Mouse (Mus musculus): ENCODE results near the gene Dock10.

The Dock10 gene

GRCm38 (mm10) chr1:80728183-80728582, 30.1 kb downstream of the Dock10 start:
- DNase-seq (ENCODE audit: low spot score), result no peak

- no peak for DNase-seq (ENCODE audit: low spot score)
Observed at GRCm38 (mm10) chr1:80727403-80727802, 30.9 kb downstream of the Dock10 start.

- DNase-seq (ENCODE audit: low spot score), result peak; percentile 19
Observed at GRCm38 (mm10) chr1:80722647-80723046, 35.7 kb downstream of the Dock10 start.

GRCm38 (mm10) chr1:80722001-80722400, 36.3 kb downstream of the Dock10 start:
- no peak for DNase-seq (ENCODE audit: low spot score)

- no peak for DNase-seq (ENCODE audit: low spot score)
Observed at GRCm38 (mm10) chr1:80721181-80721580, 37.1 kb downstream of the Dock10 start.

DNA sequence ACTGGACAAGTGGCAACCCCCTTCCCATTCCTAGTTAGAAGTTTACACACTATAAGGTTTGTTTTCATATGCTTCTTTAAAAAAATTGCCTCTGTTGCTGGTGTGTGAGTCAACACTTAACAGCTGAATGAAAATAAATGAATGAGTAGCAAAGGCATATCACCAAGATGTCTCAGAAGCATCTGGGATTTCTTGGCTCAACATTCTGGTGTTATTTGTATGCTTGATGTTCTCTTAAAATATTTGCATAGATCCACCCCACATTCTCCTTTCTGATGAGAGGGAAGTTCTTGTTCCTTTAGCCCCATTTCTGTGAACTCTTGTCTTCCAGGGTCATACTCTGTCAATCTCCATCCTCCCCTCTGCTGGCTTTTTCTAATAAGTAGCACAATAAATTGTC, 38.2 kb downstream of the Dock10 start:
- no peak for DNase-seq (ENCODE audit: low spot score)

DNA sequence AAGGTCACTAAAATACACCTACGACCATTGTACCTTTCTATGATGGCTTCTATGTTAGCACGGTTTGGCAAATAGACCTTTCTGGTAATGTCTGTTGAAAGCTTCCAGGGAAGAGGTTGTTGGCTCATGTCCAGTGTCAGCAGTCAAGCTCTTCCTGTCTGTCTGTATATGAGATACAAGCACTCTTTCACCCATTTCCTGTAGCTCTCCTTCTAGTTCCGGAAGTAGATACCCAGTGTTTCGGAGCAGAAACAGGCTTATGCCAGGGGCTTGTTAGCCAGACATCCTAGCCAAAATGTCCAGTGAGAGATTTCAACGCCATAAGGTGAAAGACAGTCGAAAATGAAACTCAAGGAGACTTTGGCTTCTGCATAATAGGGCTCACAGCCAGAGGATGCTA, 38.9 kb downstream of the Dock10 start:
- DNase-seq (ENCODE audit: low spot score), result no peak

DNA sequence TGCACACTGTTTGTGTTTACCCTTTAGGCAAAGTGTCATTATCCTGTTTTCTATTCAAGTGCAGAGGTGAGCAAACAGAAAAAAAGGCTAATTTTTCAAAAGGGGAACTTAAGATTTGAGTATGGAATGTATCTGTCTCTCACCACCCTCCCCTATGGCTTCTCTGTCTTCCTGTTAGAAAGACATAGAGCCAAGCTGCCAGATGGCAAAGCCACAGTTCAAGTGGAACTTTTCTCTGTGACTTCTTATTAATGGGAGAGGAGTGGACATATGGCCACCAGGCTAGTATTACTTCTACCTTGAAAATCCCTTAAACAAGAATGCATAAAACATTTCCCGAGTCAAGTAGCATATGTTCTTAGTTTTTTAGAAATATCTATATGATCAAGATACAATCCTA, 39.7 kb downstream of the Dock10 start:
- DNase-seq (ENCODE audit: low spot score), result no peak

DNA sequence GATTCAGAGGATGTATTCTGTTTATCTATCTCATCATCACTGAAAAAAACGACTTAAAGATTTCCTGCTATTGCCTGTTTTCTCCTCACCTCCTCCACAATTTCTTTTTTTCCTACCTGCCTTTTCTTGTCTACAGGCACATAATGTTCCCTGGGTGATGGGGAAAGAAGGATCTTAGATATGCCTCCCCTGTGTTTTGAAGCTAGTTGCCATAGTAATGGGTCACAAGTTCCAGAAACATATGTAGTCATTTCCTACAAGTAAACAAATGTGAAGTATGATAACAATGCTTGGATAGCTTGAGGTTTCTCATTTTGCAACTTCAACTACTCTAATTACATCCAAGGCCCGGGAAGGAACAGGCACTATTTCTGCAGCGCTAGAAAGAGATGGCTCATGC, 42.4 kb downstream of the Dock10 start:
- DNase-seq (ENCODE audit: low spot score), result no peak

DNA sequence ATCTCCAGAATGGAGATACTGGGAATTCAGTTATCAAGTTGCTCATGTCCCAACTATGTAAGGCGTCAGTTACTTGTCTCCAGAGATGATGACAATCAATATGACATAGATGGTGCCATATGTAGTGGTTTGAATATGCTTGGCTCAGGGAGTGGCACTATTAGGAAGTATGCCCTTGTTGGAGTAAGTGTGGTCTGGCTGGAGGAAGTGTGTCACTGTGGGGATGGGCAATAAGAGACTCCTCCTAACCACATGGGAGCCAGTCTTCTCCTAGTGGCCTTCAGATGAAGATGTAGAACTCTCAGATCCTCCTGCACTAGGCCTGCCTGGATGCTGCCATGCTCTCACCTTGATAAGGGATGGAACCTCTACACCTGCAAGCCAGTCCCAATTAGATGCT, 44.4 kb downstream of the Dock10 start:
- DNase-seq (ENCODE audit: low spot score), result no peak

DNA sequence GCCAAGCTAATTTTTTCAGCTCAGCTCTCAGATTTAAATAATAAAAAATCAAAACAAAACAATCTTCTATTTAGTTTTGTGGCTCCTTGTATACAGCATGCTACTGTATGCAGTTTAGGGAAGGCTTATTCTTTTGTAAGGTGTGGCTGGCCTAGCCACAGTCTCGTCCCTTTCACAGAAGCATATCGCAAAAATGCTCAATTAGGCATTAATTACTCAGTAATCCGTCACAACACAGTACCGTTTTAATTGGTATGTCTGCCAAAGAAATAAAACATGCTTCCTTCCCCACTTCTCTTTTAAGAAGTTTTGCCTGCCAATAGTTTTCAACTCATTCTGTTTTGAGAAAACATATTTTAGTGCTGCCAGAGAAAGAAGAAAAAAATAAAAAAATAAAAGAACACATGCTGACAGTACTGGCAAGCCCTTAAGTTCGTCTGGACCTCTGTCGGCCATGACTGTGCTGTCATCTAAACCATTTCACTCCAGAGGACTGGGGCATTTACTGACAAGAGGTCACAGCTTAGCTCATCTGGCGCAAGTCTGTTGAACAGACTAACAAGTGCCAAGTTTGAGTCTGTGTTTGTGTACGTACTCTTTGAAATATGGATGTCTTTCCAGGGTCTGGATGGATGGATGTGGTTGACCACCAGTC, 47.6 kb downstream of the Dock10 start:
- no peak for DNase-seq (ENCODE audit: low spot score)

DNA sequence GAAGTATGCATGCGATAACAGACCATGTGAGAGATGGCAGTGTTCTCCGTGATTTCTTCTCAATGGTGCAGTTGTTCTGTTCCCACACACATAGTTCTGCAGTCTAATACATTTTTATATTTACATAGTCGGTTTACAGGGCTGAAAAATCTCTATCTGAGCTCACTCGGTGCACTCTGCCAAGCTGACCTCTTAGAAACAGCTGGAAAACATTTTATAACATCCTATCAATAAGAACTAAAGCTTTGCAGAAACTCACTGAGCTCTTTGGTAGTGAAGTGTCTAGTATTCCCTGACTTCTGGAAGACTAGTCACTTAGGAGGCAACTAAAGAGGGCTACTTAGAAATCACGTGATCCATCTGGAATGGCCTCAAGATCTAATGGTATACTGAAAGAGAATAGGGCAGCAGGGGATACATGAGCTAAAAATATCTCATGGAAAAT, 48.2 kb downstream of the Dock10 start:
- no peak for DNase-seq (ENCODE audit: low spot score)

- DNase-seq (ENCODE audit: low spot score), result no peak
Observed at GRCm38 (mm10) chr1:80709299-80709698, 49.0 kb downstream of the Dock10 start.

DNA sequence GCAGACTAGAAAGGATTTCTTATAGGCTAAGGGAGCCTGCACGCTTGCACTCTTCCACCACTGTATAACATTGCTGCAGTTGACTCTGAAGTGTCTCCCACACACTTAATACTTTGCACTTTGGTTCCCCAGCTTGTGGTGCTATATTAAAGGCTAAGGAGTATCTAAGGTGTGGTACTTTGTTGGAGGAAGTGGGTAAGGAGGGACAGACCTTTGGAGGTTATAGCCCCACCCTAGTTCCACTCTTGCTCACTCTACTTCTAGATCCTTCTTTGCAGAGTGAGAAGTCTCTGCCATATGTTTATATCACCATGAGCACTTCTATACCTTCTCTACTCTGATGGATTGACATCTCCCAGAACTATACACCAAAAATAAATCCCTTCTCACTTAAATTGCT, 55.0 kb downstream of the Dock10 start:
- DNase-seq (ENCODE audit: low spot score), result no peak

GRCm38 (mm10) chr1:80676004-80676673, 82.2 kb downstream of the Dock10 start:
- no peak for DNase-seq (ENCODE audit: low spot score)

DNA sequence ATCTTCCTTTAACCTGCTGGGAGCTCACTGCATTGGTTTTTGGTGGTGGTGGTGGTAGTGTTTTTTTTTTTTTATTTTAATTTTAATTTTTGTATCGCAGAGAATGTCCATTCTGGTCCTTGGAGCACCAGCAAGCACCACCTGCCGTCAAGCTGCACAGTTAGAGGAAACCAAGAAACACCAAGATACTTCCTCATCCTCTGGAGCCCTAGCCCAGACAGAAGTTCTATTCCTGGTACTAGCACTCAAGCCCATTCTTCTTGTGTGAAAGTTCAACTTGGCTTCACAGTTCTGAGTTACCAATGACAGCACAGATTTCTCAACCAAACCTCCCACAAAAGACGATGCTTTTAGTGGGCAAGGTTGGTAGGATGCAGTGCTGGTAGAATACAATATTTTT, 86.6 kb downstream of the Dock10 start:
- DNase-seq (ENCODE audit: low spot score), result no peak

DNA sequence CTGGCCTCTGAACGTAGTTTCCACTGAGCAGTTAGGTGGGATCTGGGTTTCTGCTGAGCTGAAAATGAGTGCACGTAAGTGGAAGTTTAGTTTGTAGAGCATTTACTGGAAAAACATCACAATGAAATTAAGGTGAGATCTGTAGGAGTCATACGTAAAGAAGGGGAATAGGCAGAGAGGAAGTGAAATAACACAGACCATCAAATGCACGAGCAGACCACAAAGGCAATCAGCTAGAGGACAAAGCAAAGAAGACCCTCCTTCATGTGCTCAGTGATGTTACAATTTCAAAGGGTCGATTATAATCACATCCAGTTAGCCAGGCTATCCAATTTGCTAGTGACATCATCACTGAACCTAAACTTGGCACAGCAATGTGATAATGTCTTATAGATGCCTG, 87.3 kb downstream of the Dock10 start:
- no peak for DNase-seq (ENCODE audit: low spot score)

- no peak for DNase-seq (ENCODE audit: low spot score)
Observed at GRCm38 (mm10) chr1:80670387-80670786, 87.9 kb downstream of the Dock10 start.

DNA sequence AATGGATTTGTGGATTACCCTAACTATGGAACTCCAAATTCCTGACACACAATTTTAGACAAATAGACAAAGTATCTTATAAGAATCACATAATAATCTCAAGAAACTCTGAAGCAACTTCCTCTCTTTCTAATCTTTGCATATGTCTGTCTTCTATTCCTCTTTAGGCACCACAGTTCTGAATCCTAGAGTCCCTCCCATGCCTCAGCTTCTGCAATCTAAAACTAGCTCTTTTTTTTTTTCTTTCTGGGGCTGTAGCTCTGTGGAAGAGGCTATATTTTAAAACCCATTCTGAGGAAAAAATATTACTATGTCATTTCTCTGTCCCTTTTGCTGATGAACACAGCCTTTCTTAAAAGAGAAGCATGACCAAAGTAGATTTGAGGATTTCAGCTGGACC, 92.6 kb downstream of the Dock10 start:
- DNase-seq (ENCODE audit: low spot score), result no peak

- DNase-seq (ENCODE audit: low spot score), result no peak
Observed at GRCm38 (mm10) chr1:80665161-80665560, 93.2 kb downstream of the Dock10 start.

GRCm38 (mm10) chr1:80661506-80662402, 96.6 kb downstream of the Dock10 start:
- no peak for DNase-seq (ENCODE audit: low spot score)

- no peak for DNase-seq (ENCODE audit: low spot score)
Observed at GRCm38 (mm10) chr1:80659465-80660245, 98.7 kb downstream of the Dock10 start.
